ENCODE assay signal across 10 mouse cellular contexts in the genomic region with DNA sequence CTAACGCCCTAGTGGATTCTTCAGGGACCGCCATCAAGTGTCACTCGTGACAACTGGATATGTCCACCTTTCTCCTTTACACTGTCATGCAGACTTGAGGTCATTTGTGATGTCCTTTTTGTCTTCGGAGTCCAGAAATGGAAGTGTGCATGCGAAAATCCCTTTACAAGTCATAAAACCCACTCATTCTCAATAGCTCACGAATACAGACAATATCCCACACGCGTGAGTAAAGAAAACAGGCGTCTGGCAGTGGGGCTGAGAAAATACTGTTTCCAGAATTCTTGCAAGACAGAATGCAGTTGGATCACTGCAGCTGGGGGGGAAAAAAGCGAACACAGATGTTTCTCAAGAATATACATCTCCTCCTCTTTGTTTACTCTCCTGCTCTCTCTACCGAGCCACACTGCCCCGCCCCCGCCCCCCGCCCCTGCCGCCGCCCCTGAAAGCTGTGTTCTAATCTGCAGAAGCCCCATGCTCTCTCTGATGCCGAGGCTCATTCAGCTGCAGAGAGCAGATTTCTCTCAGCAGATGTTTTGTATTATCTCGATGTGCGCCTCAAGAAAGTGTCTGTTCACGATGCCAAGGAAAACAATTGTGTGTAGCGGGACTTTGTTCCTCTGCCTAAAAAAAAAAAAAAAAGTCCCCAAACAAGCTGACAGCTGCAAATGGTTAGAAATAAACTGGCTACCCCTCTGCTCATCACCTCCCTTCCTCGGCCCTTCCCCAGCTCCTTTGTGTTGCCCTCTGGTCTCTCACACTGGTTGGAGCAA.
DNase-seq lines count a peak whose midpoint lies in the region; ATAC-seq and TF ChIP-seq lines count a peak whose summit lies in the region.
"Had no signal": no experiment of that assay in that cellular context is flagged by ENCODE, and none has a peak within 500 bp of the region (broad histone marks: within the 10 kb centered on the region; RNA-seq: fewer than 3 reads in every experiment).

No protein-coding gene starts in this region.

- TF ChIP-seq CTCF in forebrain, postnatal 0 days (IDR thresholded peaks at IDR 0.05; ENCODE audit: low read depth): 0 out of 2 replicates have a peak, but pooled peaks have one; percentile 3

- ATAC-seq in lung, embryonic 15.5 days (ENCODE audit: borderline replicate concordance, extremely low read depth, low FRiP score, low TSS enrichment): peak; percentile 87
- ATAC-seq in forebrain, postnatal 0 days: peak; percentile 87
- ATAC-seq in liver, embryonic 12.5 days: no peak
- ATAC-seq: Patski had no signal

- H3K4me3 ChIP-seq in lung, embryonic 15.5 days: no peak overlapping the region
- peak overlapping the region; percentile 25 for H3K4me3 ChIP-seq in forebrain, postnatal 0 days (ENCODE audit: low read depth, low read length)
- no peak overlapping the region for H3K4me3 ChIP-seq in liver, embryonic 12.5 days
- H3K4me3 ChIP-seq: myocyte had no signal

- H3K9ac ChIP-seq in lung, embryonic 15.5 days: no peak overlapping the region
- peak overlapping the region; percentile 40; the same call in 1 of the 2 replicates for H3K9ac ChIP-seq in forebrain, postnatal 0 days
- H3K9ac ChIP-seq in liver, embryonic 12.5 days: no peak overlapping the region

- DNase-seq in lung, postnatal 14 days: no peak
- peak; percentile 57 for DNase-seq in forebrain, postnatal 0 days
- peak; percentile 21 to 50 for DNase-seq in kidney, postnatal 25 days
- peak; percentile 30 for DNase-seq in skeletal muscle tissue, adult 2 months (ENCODE audit: low read depth, low spot score)
- no peak for DNase-seq in ovary, adult 18-20 months (ENCODE audit: low spot score)
- DNase-seq in spleen, adult 12 weeks (ENCODE audit: low spot score): no peak

- WGBS in lung, embryonic 15.5 days: 22% methylated on average over 22 of the region's 22 CpGs
- WGBS in forebrain, postnatal 0 days: 21% methylated on average over 22 of the region's 22 CpGs
- 48% methylated on average over 22 of the region's 22 CpGs for WGBS in liver, embryonic 12.5 days (ENCODE audit: insufficient replicate concordance)

- H3K4me2 ChIP-seq in lung, embryonic 15.5 days: peak overlapping the region; percentile 14; the same call in 1 of the 2 replicates
- H3K4me2 ChIP-seq in forebrain, postnatal 0 days (ENCODE audit: low read depth): peak overlapping the region; percentile 44
- H3K4me2 ChIP-seq in liver, embryonic 12.5 days: no peak overlapping the region

- no peaks in the 10 kb centered on the region for H3K36me3 ChIP-seq in lung, embryonic 15.5 days
- no peaks in the 10 kb centered on the region for H3K36me3 ChIP-seq in forebrain, postnatal 0 days (ENCODE audit: insufficient read depth)
- no peaks in the 10 kb centered on the region for H3K36me3 ChIP-seq in liver, embryonic 12.5 days

- no peaks in the 10 kb centered on the region for H3K9me3 ChIP-seq in lung, embryonic 15.5 days
- no peaks in the 10 kb centered on the region for H3K9me3 ChIP-seq in forebrain, postnatal 0 days (ENCODE audit: low read length)
- no peaks in the 10 kb centered on the region for H3K9me3 ChIP-seq in liver, embryonic 12.5 days (replicated peaks)

- peak overlapping the region; percentile 71 for H3K27ac ChIP-seq in lung, embryonic 15.5 days
- peak overlapping the region; percentile 68 for H3K27ac ChIP-seq in forebrain, postnatal 0 days (ENCODE audit: low read depth, low read length)
- no peak overlapping the region for H3K27ac ChIP-seq in liver, embryonic 12.5 days

- H3K4me1 ChIP-seq in lung, embryonic 15.5 days: peaks cover 35% of the 10 kb centered on the region
- peaks cover 12% of the 10 kb centered on the region; the same call in 1 of the 2 replicates for H3K4me1 ChIP-seq in forebrain, postnatal 0 days (ENCODE audit: insufficient read depth)
- peaks cover 3% of the 10 kb centered on the region; the same call in 1 of the 2 replicates for H3K4me1 ChIP-seq in liver, embryonic 12.5 days

- H3K27me3 ChIP-seq in lung, embryonic 15.5 days: no peaks in the 10 kb centered on the region
- H3K27me3 ChIP-seq in forebrain, postnatal 0 days (ENCODE audit: insufficient read depth, low read length): no peaks in the 10 kb centered on the region
- no peaks in the 10 kb centered on the region for H3K27me3 ChIP-seq in liver, embryonic 12.5 days (replicated peaks)
- H3K27me3 ChIP-seq: Patski had no signal

Comparison
In these comparisons a context has a peak if more than half of its experiments do, and no peak if none do; other contexts are left out.
1. DNase-seq: peak in forebrain, postnatal 0 days (single experiment), kidney, postnatal 25 days (2 of 2) and skeletal muscle tissue, adult 2 months (single experiment); none in lung, postnatal 14 days (single experiment), ovary, adult 18-20 months (single experiment) and spleen, adult 12 weeks (single experiment).